Mouse (Mus musculus) brain, embryonic 14.5 days (tissue): ENCODE measurements around the gene Sfrp5. TPM values are rescaled to one million over a fixed set of nuclear protein-coding genes. Genes with fewer than 3 reads are reported as not detected.

Experiments used
- DNase-seq: peaks from one replicate; pipeline ENCODE4 v3.0.0-alpha.2; 2011; ENCODE audit warnings: low read depth
- CTCF ChIP-seq: fragments of 200-500 bp; IDR thresholded peaks from 2 replicates; pipeline ENCODE4 v1.5.1; 2012; ENCODE audit warnings: inconsistent platforms, mild to moderate bottlenecking, moderate library complexity, borderline replicate concordance; ENCODE audit not compliant: insufficient read depth, insufficient read length; ENCODE audit errors: extremely low read depth
- POLR2A ChIP-seq: fragments of 200-500 bp; IDR thresholded peaks from 2 replicates; pipeline ENCODE4 v1.6.1; 2012; ENCODE audit warnings: mild to moderate bottlenecking, inconsistent platforms, borderline replicate concordance; ENCODE audit not compliant: poor library complexity, insufficient read depth, insufficient read length, severe bottlenecking; ENCODE audit errors: extremely low read depth
- polyA plus RNA-seq: library from polyadenylated mRNA; depleted of rRNA; stranded (reverse); fragments of >200 nt; gene quantifications from 2 replicates; pipeline ENCODE4 v1.2.3, GENCODE M21; 2012; rRNA removed

Sfrp5 gene
- 4.5 and 4.6 TPM in 2 replicates for polyA plus RNA-seq

DNA sequence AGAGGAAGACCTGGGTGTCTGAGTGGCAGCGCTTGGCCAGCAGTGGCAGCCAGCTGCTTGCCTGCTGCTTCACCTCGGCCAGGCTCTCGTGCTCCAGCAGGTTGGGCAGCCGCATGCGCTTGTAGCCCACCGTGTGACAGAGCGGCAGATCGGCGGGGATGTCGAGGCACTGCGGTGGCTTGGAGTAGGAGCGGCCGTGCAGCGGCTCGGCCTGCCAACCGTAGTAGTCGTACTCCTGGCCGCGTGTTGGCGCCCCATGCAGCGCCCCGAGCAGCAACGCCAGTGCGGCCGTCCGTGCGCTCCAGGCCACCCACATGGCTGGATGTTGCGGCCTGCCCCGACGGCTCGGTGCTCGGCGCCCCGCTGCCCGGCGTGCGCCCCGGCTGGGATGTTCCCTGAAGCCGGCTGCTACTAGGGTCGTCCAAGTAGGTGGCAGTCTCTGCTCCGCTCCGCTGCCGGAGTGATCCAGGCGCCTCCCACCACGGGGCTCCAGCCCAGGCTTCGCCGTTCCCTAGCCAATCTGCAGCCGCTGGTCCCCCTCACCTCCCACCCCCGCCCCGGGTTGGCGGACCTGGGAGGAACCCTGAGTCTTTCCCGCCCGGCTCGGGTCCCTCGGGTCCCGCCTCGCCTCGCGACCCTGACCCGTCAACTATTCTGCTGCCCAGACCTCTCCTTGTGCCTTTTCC lies at the start of gene Sfrp5:
Gene Sfrp5 (minus strand): TSS at position 557 of the 686 bp plus-strand sequence.
- peak; percentile 22 for DNase-seq
- no peak for TF ChIP-seq CTCF
- TF ChIP-seq POLR2A = no peak

DNA sequence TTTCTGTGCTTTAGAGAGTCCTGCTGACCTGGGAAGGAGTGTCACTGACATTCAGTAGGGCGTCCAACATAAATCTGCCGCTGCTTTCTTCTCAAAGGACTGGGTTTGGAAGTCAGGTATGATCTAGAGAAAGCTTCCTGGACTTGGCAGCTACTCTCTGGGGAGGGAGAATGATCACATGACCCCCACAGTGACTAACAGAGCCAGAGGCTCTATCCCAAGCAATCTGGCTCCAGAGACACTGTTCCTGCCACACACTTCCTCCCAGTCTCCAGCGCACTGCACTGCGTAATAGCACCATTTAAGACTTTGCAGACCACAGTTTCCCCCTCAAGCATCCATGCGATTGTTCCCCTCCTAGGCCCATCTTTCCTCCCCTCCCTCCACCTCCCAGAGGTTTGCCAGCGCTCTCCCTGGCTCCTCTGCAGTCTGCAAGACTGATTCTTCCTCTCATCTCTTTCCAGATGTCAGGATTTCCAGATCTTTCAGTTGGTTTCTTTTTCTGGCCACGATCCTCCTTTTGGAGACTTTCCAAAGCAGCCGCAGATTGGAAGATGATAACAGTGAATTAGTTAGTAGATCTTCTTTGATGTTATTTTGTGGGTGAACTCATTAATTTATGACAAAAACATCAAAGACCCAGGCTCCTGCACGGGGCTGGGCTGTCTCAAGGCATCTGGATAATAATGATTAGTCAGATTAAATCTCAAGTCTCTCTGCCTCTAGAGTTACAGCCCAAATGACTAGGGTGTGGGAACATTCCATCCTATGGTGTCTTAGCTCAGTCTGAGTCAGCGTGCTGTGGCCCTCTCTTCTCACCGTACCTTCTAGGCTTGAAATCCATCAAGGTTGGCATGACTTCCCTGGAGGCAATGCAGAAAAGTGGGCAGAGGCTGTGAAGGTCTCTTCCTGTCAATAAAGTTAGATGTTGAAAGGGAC lies 48.2 kb upstream of the Sfrp5 start:
- DNase-seq = no peak
- TF ChIP-seq CTCF = no peak

DNA sequence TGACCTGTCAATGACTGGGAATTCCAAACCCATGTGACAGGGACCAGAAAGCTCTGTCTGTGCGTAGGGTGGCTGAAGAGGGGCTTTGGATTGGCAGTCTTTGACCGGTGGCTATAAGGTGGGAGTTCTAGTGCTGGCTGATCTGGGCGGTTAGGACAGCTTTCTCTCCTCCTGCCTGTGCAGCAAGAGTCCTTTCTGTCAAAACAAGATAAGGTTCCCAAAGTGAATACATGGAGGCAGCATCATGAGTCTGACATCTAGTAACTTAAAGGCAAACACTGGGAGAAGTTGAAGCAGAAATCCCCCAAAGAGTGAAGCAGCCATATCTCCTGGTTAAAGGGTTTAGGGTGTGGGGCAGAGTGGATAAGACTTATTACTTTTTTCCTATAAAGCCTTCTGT lies 45.5 kb upstream of the Sfrp5 start, which contains the start of gene Golga7b:
Gene Golga7b (plus strand): TSS at position 56 of the 400 bp plus-strand sequence.
- no peak for DNase-seq
- no peak for TF ChIP-seq POLR2A
- no peak for TF ChIP-seq CTCF

DNA sequence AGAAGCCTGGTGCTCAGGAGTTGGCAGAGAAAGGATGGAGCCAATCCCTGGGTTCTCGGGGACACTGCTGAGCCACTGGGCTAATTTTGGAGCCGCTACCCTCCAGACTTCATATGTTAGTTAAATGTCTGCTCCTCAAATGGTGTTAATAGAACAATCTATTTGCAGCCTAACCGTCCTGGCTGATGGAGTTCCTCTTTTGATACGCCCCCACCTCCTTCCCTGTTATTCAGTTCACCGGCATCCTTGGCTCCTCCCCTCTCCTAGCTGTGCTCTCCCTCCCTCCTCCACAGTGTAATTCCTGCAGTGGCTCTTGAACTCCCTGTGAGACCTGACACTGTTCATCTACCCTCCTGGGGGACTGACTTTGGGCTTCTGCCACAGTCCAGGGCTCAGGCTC lies 44.6 kb upstream of the Sfrp5 start:
- no peak for DNase-seq
- no peak for TF ChIP-seq POLR2A
- TF ChIP-seq CTCF = no peak

DNA sequence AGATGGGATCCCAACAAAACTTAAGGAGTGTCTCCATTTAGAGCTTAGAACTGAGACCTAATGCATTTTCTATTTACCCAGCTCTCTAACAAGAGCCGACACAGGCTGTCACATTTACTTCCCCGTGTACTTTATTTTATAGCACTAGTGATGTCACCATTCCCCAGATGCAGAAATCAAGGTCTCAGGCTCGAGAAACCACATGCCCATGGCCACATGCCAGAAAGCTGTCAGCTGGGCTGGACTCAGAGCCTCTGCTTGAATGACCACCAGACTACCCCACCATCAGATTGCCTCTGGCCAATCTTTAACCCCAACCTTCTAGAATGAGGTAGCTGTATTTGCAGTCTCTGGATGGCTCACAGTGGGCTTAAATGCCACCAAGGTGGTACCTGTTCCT lies 41.3 kb upstream of the Sfrp5 start:
- TF ChIP-seq CTCF (no peak), POLR2A (no peak)
- DNase-seq = no peak

DNA sequence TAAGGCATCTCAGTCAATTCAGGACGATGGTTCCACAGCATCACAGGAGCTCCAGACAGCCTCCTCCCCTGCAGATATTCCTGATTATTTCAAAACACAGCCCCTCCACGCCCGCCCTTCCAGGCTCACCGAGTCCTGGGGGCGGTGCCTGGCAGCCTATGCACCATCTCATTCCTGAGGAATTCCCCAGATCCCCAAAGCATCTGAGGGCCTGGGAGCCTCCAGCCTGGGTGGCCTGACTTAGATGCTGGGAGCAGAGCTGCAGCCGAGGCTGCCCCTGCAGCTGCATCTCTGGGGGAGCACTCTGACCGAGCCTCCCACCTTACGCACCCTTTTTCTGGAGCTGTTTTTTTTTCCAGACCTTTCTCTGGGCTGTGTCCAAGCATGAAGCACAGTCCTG lies 38.8 kb upstream of the Sfrp5 start:
- no peak for DNase-seq
- TF ChIP-seq CTCF = no peak
- TF ChIP-seq POLR2A = no peak

DNA sequence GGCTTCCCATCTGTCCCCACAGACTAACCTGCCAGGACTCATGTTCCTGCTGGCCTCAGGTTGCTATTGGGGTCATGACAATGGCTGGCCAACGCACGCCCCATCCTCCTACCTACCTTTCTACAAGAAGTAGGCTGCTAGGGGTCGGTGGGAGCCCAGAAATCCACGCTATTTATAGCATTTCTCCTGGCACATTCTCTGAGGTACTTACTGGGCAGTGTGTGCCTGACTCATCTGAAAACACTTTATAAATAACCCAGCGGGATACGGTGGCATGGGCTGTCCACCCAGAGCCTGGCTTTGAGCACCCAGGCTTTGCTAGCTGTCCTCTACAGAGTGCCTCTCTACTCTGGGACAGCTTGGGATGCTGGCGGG lies 36.3 kb upstream of the Sfrp5 start:
- TF ChIP-seq POLR2A (no peak), CTCF (no peak)
- DNase-seq = no peak

DNA sequence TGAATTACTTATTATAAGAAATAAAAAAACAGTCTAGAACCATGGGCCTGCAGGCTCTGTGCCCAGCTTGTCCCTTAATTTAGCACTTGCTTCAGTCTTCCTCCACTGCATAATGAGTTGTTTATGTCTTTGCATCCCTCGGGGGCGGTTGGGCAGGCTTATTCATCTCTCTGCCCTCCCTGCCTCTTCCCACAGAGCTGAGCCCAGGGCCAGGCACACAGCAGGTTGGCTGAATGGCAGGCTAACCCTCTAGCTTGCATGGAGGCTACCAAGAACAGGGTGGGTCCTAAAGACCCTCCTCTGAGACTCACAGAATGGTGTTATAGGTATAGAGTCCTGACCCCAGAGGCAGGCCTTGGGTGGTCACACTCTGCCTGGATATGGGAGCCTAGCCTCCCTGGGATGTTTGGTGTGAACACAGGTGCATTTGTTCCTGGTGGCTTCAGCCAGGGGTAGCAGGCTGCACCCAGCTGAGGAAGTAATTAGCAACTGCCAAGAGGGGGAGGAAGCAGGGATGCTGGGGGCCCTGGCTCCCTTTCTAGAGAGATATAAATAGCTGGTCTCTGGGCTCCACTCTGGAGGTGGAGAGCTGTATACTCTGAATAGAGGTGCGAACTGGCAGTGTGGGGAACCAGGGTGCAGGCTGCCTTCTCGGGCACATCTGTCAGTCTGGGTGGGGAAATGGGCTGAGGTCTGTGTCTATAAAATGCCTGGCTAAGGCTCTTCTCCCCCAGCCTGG lies 35.7 kb upstream of the Sfrp5 start:
- no peak for TF ChIP-seq POLR2A
- no peak for TF ChIP-seq CTCF
- DNase-seq = peak; percentile 81

DNA sequence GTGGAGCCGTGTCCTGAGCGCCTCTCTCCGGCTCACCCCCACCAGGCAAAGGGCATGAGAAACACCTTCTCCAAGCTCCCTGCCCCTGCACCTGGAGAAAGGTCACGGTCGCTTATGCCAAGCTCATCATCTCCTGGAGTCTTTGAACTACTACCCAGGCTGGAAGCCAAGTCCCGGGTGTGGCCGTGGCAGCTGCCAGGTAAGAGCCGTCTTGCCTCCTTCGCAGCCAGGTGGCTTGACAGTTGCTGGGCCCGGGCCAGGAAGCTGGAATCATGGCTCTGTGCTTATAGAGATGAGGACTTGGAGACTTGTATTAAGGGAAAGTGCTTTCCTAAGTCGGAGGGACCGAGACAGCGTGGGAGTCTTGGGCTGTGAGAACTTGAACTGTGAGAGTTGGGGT lies 28.9 kb upstream of the Sfrp5 start:
- DNase-seq = no peak

DNA sequence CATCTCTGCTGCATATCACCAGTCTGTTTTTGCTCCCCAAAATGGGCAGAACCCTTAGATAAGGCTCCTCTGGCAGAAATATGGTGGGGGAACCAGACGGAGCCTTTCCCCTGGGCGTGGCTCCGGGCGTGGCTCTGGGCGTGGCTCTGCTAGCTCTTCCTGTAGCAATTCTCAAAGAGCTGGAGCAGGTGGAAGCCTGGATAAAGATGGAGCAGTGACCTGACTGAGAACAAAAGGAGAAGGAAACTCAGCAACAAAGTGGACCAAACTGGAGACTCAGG lies 28.2 kb upstream of the Sfrp5 start:
- TF ChIP-seq POLR2A = no peak
- no peak for TF ChIP-seq CTCF
- DNase-seq = no peak

More for the DNA sequence above, 28.9 kb upstream of the Sfrp5 start:
- TF ChIP-seq POLR2A (no peak), CTCF (no peak)

DNA sequence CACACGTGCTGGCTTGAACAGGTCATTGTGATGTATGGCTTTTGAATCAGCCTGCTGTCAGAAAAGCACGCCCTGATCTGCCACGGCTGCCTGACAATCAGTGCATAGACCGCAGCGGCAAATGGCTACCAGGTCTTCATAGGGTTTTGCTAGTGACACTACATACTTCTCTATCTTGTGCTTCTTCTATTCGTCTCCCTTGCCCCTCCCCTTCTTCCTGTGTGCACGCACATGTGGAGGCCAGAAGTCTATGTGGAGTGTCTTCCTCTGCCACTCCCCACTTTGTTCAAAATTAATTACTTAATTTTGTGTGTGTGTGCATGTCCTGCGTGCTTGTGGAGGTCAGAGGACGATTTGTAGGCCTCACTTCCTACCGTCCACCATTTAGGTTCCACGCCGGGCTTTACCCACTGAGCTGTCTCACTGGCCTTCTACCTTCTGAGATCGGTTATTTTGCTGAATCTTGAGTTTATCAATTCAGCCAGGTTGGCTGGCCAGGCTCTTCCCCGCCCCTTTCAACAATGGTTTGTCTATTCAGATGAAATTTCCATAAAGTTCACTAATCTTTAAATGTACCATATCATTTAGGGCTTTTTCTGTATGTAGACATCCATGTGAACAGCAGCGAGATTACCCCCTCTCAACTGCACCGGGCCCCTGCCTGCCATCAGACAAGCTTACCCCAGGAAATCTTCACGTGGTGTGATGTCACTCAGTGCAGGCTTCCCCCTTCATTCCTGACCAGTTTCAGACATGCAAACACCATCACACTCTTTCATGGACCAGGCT lies 27.6 kb upstream of the Sfrp5 start:
- peak; percentile 22 for DNase-seq
- TF ChIP-seq CTCF (no peak), POLR2A (no peak)

DNA sequence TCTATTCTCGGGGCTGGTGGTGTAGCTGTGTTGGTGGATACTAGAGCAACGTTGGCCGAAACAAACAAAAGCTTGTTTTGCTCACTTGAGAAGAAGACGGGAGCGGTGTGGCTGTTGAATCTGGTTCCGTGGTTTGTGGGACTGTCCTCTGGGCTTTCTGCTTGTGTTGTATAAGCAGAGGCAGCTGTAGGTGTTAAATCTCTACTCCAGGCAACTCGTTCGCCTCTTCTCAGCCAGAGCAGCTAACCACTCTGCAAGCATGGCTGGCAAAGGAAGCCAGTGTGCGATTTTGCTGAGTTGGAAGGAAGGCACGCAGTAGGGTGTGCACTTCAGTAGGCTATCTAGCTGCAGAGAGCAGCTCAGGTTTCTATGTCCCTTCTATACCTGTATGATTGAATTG lies 24.4 kb upstream of the Sfrp5 start:
- no peak for TF ChIP-seq POLR2A
- TF ChIP-seq CTCF = no peak
- DNase-seq = no peak
